Mouse (Mus musculus) monocyte, adult 5-6 weeks (primary cell): ENCODE results near the gene Bcl2l11. TPM values are rescaled to one million over a fixed set of nuclear protein-coding genes. Genes with fewer than 3 reads are reported as not detected.
A peak's percentile ranks its signal among the peaks of the same experiment; 100 is the strongest.
"Not testable (repeated sequence)": the region's sequence is repeated elsewhere in the genome, so short reads cannot be mapped to it uniquely, and the experiment has no call there.

Experiments used
- ATAC-seq: fragments of 153-309, 156-312 bp; replicated peaks from 2 replicates; pipeline ENCODE4 v1.8.0; 2017; ENCODE audit warnings: mild to moderate bottlenecking; ENCODE audit not compliant: low TSS enrichment, insufficient number of reproducible peaks, severe bottlenecking, poor library complexity, low FRiP score
- total RNA-seq: library from RNA; stranded (forward); fragments of 200-1000, 200-491, 200-594 nt; gene quantifications from 3 replicates; pipeline ENCODE4 v1.2.3, GENCODE M21; 2017

Bcl2l11 gene
- total RNA-seq = 90.2 to 120 TPM (median 105 TPM) in 3 replicates

DNA sequence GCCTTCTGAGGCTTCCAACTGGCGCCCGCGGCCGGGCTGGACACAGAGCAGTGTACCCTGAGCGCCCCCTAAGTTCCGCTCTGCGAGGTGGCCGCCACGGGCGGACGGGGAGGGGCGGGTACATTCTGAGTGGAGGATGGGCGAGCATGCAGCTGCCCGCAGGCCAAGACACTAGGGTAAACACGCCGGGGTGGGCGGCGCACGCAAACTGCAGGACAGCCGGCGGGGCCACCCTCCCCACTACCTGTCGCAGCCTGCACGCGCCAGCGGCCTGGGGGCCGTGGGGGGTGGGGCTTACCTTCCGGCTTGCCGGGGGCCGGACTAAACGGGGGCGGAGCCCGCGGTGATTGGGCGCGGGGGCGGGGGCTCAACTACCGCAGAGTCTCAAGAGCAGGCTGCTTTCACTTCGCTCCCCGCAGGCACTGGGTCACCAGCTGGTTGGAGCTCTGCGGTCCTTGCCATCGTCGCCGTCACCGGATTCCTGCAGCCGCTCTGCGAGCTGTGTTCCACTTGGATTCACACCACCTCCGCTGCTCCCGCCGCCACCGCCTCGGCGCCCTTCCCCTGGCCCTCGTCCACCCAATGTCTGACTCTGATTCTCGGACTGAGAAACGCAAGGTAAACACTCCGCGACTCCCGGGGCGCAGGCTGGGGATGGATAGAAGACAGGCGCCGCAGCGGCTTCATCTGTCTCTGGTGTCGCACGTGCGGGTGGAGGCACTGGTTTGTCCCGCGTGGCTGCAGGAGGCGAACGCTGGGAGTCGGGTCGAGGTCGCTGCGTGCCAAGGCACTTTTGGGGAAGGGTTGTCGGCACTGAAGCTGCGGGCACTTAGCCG, at the start of gene Bcl2l11:
Gene Bcl2l11, plus strand, starts transcription at position 404 of the 836 bp plus-strand sequence.
- ATAC-seq = peak; percentile 59

DNA sequence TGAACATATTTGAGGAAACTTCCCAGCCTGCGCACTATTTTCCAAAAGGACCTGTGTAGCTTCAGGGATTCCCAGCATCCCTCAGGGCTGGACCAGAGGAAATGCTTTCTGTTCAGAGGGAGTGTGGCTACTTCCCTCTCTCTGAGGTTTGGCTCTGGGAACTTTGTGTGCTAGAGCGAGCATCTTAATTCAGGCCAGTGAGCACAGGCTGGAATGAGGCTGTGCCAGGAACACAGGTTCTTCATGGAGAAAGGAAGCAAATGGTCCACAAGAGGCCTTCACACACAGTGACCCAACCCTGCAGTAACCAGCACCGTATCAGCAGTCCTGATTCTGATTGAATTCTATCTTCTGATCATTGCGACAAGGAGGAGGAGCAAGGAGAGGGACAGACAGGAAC, 48.9 kb upstream of the Bcl2l11 start:
- no peak for ATAC-seq

- no peak for ATAC-seq
Observed at GRCm38 (mm10) chr2:128078859-128079258, 47.0 kb upstream of the Bcl2l11 start.

GRCm38 (mm10) chr2:128079316-128079715, 46.5 kb upstream of the Bcl2l11 start:
- no peak for ATAC-seq

DNA sequence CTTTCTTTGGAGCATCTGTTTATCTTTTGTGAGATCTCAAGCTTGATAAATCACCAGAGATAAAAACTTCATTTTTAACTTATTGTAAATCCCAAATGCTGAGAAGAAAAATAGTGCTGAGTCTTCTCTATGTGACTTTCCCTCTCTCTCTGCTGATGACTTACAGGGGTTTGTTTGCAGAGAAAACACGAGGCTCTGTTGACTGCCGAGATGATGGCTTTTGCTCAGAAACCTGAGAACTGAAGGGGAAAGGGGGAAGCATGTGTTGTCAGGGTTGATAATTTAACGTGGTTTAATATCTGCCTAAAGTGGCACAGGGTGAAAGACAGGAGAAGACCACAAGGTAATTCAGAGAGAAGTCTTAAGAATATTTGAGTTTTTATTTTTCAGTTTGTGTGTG, 42.0 kb upstream of the Bcl2l11 start:
- ATAC-seq = no peak

- ATAC-seq = no peak
Observed at GRCm38 (mm10) chr2:128084607-128085006, 41.2 kb upstream of the Bcl2l11 start.

DNA sequence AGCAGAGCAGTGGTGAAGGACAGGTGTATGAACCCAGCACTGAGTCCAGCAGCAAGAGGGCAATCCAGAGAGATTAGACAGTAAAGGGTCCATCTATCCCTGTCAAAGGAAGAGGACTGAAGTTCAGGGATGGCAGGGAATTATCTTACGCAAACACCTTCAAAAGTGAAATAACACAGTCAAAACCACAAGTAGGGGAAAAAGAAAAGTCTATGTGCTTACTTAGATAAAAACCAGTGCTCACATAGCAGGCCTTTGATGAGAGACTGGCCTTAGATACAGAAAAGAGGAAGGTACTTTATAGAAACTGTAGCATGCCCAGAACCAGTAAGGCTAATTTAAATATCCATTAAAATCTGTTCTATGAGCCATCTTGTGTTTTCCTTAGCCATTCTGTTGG, 40.4 kb upstream of the Bcl2l11 start:
- no peak for ATAC-seq

DNA sequence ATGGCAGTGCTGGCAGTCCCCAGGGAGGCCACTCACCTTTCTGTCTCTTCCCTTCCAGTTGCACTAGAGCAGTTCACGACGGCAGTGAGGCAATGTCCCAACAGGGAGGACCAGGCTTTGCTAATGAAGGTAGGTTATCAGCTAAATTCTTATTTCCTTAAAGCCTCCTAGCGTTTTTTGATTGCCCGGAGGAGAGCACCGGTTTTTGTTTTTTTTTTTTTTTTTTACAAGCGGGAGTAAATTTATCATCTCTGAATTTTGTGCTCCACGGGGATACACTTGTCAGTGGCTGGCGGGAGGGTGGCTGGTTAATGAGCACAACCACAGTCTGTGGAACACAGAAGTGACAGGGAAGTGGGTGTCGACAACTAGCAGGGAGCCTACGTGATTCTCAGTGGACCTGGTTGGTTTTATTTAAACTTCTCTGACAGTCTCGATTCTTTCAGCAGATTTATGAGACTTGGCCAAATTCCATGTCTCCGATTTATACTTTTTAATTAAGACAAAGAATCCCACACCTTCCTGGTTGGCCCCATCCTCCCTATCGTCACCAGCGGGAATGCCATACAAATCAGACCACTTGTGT, 39.4 kb upstream of the Bcl2l11 start:
- no peak for ATAC-seq

GRCm38 (mm10) chr2:128086996-128087526, 38.8 kb upstream of the Bcl2l11 start:
- no peak for ATAC-seq

- ATAC-seq = no peak
Observed at GRCm38 (mm10) chr2:128087798-128088545, 37.9 kb upstream of the Bcl2l11 start.

GRCm38 (mm10) chr2:128090283-128090885, 35.5 kb upstream of the Bcl2l11 start:
- ATAC-seq = no peak

- no peak for ATAC-seq
Observed at GRCm38 (mm10) chr2:128091431-128092369, 34.1 kb upstream of the Bcl2l11 start.

- ATAC-seq = no peak
Observed at GRCm38 (mm10) chr2:128092451-128092850, 33.4 kb upstream of the Bcl2l11 start.

GRCm38 (mm10) chr2:128094196-128094595, 31.6 kb upstream of the Bcl2l11 start:
- no peak for ATAC-seq

DNA sequence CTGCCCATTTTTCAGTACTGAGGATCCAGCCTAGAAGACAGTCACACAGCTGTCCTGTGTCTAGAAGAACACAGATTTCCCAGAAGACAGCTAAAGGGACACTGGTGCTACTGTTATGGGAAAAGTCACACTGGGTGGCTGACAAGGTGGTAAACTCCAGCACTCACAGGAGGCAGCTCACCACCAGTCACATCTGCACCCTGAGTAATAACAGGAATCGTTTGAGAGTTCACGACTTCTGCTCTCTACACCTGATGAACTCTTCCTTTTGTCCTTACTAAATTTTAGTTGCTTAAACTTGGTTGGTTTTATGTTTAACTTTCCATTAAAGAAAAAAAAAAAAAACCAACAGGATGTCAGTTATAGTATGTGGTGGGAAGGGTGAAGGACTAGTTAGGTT, 31.2 kb upstream of the Bcl2l11 start:
- no peak for ATAC-seq

GRCm38 (mm10) chr2:128095270-128095669, 30.6 kb upstream of the Bcl2l11 start:
- no peak for ATAC-seq

- ATAC-seq = no peak
Observed at GRCm38 (mm10) chr2:128096070-128096469, 29.8 kb upstream of the Bcl2l11 start.

DNA sequence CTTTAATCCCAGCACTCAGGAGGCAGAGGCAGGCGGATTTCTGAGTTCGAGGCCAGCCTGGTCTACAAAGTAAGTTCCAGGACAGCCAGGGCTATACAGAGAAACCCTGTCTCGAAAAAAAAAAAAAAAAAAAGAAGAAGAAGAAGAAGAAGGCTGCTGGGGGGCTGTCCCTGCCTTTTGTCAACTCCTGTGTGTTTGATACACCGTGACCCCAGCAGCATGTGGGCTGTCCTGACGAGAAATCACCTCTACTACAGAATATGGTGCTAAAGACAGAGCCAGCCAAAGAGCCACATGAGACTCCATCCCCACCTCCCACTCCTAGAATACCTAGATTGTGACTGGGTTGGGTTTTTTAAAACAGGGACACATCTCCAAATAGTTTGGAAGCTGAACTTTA, 27.7 kb upstream of the Bcl2l11 start:
- ATAC-seq = not testable (repeated sequence)
